Mouse (Mus musculus) MN1 (cell line): ENCODE results near the gene Atg10.

Experiments
- DNase-seq: peaks from one replicate; pipeline ENCODE4 v3.0.0-alpha.2; 2016; ENCODE audit warnings: low spot score

Gene Atg10

DNA sequence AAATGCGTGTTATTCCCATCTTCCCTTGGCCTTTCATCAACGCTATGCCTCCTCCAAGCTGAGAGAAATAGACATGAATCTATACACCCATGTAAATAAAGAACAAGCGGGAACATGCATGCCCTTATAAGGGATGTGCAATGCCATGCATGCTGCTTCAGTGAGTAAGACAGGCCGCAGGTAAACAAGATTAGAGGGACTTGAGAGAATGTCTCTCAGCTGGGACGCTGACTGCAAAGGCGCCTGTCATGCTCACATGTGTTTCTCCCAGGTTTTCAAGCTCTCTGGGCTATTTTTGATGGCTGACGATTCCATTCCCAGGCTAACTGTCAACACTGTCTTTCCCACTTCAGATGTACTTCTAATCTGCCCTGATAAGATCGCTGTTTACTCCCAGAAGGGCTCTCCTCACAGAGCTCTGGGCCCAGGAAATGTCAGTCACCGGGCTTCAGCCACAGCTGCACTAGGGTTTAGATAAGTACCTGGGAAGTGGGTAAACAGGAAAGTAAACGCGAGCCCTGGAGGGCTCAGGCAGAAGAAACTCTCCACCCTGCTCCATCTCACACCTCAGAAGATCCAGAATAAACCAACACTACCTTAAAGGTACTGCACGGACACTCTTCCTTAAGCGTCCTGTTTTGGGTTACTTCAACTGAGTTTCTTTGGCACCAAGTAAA is 337.8 kb downstream of the Atg10 start:
- DNase-seq: no peak
